Mouse (Mus musculus) granulocyte monocyte progenitor cell, adult 5-6 weeks (primary cell): Measurements from ENCODE around the gene Atf3. TPM values are rescaled to one million over a fixed set of nuclear protein-coding genes. Genes with fewer than 3 reads are reported as not detected.

Experiments used
- ATAC-seq: replicated peaks from 2 replicates; pipeline ENCODE4 v1.8.0; 2016; ENCODE audit warnings: mild to moderate bottlenecking, moderate TSS enrichment, inconsistent platforms; ENCODE audit not compliant: poor library complexity, severe bottlenecking
- total RNA-seq, 2 experiments: library from RNA; stranded (forward) in 1 of 2; stranded (reverse) in 1 of 2; fragments of 200-712, 200-1000 nt in 1 of 2; fragments of >200 nt in 1 of 2; fragmentation: Nextera tagmentation in 1 of 2; gene quantifications; 2 replicates each; pipeline ENCODE4 v1.2.3; 2014 to 2017

Atf3 gene
- total RNA-seq, 2 experiments from 2014 or later: 12.8 TPM; not detected in 1

- no peak for ATAC-seq
Observed at GRCm38 (mm10) chr1:191196016-191196415, 21.8 kb downstream of the Atf3 start.

GRCm38 (mm10) chr1:191193657-191194424 is 24.0 kb downstream of the Atf3 start:
- ATAC-seq: peak; percentile 61

- ATAC-seq: no peak
Observed at GRCm38 (mm10) chr1:191192751-191193150, 25.1 kb downstream of the Atf3 start.

DNA sequence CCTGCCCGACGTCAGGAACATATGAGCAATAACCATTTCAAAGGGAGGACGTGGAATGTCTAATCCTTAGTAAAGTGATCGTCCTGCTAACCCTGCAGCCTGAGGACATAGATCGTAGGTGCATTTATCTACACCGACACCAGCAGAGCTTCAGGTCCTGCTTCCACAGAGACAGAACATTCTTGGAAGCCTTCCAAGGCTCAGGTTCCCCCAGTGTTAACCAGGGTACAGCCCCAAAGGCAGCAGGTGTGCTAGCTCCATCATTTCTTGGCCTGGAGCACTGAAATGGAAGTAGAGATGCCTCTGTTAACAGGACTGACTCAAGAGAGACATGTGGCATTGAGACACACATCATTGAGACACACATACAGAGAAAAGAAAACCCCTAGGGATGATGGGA is 25.6 kb downstream of the Atf3 start:
- no peak for ATAC-seq

DNA sequence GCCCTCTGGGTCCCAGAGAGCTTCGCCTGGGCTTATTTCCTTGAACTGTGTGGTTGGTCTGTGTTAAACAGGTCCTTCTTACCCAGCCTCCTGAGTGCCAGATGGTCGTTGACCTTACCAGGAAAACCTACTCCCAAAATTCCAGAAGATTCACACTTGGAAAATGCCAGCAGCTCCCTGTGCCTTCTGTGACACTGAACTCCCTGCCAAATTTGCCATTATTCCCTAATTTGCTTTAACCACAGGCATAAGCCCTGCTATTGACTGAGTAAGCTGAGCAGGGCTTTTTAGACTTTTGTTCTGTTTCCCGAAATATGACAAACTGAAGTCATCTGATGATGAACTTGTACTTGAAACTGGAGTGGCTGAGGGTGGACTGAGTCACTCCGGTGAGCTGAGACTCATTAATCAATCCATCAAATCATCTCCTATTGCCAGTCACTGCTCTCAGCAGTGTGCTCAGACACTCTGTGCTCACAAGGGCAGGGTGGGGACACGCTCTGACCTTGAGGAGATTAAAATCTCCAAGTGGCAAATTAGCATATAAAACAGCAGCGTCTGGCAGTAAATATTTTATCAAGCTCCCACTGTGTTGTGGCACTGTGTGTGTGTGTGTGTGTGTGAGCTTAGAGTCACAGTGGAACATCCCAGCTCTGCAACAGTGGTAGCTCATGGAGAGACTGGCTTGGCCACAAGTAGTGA is 28.0 kb downstream of the Atf3 start:
- ATAC-seq: no peak

GRCm38 (mm10) chr1:191186386-191186770 is 31.5 kb downstream of the Atf3 start:
- no peak for ATAC-seq

DNA sequence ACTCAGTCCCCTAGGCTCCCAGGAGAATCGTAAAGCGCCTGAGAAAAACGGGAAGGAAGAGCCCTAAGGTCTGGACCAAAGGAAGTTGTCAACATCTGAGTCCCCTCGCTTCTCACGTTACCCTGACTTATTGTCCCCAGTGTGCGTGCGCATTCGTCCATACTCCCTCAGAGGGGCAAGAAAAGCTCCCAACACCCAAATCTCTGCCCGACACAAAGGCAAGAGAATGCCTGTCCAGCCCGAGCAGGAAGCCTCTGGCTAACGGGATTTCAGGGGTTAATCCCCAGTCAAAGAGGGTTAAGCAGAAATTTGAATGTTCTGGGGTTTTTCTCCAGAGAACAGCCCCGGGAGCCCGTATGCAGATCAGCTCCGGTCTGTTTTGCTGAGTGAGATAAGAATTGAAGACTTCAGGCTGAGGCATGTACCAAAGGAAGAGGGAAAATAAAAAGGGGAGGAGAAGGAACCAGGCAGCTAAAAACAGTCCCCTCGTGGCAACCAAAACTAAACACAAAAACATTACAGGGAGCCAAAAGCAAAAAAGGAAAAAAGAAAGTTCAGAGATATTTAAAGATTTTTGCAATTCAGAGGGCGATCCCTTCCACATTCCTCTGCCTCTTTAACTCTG is 32.0 kb downstream of the Atf3 start:
- no peak for ATAC-seq

- ATAC-seq: no peak
Observed at GRCm38 (mm10) chr1:191184841-191185251, 33.0 kb downstream of the Atf3 start.

GRCm38 (mm10) chr1:191184066-191184815 is 33.6 kb downstream of the Atf3 start:
- no peak for ATAC-seq

- peak; percentile 75 for ATAC-seq
Observed at GRCm38 (mm10) chr1:191183163-191184065, 34.4 kb downstream of the Atf3 start.

GRCm38 (mm10) chr1:191182431-191183162 is 35.2 kb downstream of the Atf3 start:
- peak; percentile 31 for ATAC-seq

DNA sequence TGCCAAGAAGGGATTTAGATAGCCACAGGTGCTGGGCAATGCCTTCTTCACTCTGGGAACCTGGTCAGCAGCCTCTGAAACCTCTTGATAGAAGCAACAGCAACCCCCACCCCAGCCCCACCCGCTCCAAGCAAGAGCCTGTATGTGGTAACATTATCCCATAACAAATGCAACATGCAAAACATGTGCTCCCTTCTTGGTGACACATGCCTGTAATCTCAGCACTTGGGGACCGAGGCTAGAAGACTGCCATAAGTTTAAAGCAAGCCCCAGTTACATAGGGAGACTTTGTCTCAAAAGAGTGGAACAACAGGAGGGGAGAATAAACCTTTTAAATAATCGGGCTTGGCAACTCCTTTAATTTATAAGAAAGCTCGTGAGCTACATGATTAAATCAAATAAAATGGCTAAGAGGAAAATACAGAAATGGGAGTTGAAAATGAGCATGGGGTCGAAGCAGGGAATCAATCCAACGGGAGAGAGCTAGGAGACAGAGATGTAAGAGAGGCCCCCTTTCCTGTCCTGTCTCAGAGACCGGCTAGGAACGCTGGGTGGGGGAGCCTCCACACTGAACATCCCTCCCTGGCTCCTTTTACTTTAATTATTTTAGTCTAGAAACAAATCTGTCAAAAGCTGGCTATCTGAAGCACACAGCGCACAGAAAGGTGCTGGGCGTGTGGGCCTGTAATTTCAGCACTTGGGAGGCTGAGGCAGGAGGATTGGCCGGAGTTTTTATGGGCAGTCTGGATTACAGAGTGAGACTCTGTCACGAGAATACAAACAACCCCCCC is 36.2 kb downstream of the Atf3 start:
- no peak for ATAC-seq

DNA sequence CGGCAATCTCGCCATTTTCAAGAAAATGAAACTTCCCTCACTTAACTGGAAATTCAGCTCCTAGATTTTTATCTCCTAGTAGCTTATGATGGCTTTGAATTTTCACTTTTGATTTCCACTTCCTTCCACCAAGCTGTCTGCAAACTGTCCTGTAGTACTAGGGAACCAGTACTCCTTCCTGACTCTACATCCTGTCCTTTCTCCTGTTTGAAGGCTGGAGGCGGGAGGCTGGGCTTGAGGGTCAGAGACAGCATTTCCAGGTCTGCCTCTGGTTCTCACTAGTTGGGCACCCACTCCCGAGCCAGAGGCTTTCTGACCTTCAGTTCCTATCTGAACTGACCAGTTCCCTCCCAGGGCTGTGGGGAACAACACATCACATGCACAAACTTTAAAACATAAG is 37.4 kb downstream of the Atf3 start:
- no peak for ATAC-seq

DNA sequence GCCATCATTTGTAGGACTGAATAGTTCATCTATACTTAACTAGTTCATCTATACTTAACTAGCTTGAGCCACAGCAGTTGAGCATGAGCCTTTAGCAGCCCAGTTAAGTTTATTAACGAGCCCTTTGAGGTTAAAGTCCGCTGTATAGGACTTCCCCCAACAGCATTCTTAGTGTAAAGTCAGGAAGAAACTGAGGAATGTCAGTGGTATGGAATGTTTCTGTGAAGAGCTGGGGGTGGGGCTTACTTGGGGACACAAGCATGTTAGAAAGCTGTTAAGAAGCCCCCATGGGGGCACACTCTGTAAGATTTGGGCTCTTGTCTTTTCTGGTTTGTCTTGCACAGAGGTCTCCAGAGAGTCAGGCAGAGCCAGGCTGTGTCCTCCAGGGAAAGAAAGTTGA is 38.0 kb downstream of the Atf3 start:
- ATAC-seq: no peak

DNA sequence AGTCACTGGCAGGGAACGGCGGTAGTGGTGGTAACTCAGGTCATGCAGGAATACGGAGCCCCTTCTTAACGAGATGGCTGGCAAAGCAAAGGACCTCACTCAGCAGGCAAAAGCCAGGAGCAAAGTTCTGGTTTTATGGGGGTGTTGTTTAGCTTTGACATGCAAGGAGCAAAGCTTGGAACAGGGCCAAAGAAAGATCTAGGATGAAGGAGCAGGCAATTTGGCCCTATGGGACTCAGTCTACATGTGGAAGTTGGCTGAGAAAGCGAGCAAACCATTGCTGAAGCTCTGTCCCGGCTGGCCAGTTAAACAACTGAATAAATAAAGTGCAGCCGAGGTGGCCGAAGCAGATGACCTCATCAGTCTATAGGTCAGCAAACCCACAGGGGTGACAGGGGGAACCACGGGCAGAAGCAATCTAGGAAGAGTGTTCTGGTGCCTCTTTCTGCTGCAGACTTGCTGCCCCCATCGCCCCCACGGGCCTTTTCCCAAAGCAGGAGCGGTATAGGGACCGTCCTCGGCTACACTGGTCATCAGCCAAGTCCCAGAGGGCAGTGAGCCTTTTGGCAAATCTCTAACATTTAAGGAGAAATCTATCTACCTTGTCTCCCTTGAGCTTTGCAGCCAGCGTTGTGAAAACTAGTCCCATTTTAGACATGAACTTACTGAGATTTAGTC is 39.2 kb downstream of the Atf3 start:
- no peak for ATAC-seq

DNA sequence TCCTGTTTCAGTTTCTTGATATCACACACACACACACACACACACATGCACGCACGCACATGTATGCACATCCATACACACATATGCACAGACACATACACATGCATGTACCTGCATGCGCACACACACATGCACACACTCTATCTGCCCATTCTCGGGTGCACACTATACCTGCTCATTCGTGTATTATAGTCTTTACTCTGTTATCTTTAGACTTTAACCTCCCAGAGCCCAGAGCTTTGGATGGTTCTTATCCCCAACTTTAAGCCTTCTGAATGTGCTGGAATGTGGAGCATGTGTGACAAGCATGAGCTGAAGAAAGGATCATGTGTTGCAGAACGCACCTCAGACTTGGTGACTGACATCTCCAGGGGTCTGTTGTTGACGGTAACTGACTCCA is 41.0 kb downstream of the Atf3 start:
- no peak for ATAC-seq

GRCm38 (mm10) chr1:191172487-191172886 is 45.4 kb downstream of the Atf3 start:
- ATAC-seq: peak; percentile 64

- ATAC-seq: no peak
Observed at GRCm38 (mm10) chr1:191170444-191170843, 47.4 kb downstream of the Atf3 start.
